Mouse (Mus musculus) adrenal gland, adult 2 months (tissue): ENCODE measurements around the gene Zfp672. TPM values are rescaled to one million over a fixed set of nuclear protein-coding genes. Genes with fewer than 3 reads are reported as not detected.
"Not testable (repeated sequence)": the region's sequence is repeated elsewhere in the genome, so short reads cannot be mapped to it uniquely, and the experiment has no call there.

ENCODE experiments used
- DNase-seq: peaks from one replicate; pipeline ENCODE4 v3.0.0; 2021
- long read RNA-seq: library from polyadenylated mRNA; stranded (forward); transcript quantifications from one replicate; pipeline ENCODE4 v2.0.0, GENCODE M21; 2021
- polyA plus RNA-seq: library from polyadenylated mRNA; depleted of rRNA; stranded (reverse); fragments of >200 nt; gene quantifications from 2 replicates; pipeline ENCODE4 v1.2.3, GENCODE M21; 2012; rRNA removed
- total RNA-seq, 2 experiments: library from RNA; stranded (reverse); gene quantifications; 2 replicates each; pipeline ENCODE4 v1.2.3; 2021

Zfp672 gene
- total RNA-seq (10 to 100 TPM; 43.6 to 51.2 TPM), polyA plus RNA-seq (59.3 and 59.9 TPM in 2 replicates)
- long read RNA-seq, partial matches to known transcripts = 2 of 25 reads
- long read RNA-seq, other reads (novel, unspliced or antisense) = 18 of 25 reads

DNA sequence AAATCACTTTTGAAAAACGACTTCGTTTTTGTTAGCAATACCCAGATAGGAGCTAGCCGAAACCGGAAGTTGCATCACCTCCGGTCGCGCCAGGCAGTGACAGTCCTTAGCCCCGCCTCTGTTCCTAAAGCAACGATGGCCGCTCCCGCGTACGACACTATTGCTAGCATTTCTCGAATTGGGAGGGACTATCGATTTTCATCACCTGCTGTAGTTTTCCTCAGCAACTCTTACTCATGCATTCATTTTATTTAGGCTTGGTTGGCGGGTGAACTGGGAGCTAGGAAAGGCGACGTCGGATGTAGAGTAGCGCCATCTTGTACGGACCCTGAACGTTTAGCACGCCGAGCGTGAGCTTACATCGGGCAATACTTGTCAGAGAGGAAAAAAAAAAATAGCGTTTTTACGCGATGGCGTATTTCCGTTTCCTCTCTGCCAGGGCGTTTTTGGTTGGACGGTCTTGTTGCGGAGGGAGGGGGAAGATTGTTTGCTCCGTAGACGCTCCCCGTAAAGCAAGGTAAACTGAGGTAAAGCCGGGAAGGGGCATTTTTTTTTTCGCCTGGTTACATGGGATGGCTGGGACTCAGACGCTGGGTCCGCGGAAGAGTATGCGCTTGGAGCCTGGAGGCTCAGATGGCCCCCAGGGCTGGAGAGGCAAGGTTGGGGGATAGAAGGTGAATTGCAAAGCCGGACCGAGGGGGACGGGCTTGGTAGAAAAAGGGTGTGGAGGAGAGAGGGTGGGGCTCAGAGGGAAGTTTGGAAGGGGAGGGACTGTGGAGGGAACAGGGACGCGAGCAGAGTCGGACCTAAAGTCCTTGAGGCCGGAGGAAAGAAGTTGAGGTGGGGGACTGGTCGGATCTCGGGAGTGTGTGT is at the start of gene Zfp672, which contains the start of gene Sh3bp5l:
Zfp672 (minus strand) TSS at position 64 of the 873 bp plus-strand sequence.
Sh3bp5l (plus strand) TSS at position 449 of the 873 bp plus-strand sequence.
- peak; percentile 92 for DNase-seq

GRCm38 (mm10) chr11:58379516-58379915 is 49.4 kb upstream of the Zfp672 start:
- DNase-seq = no peak

- no peak for DNase-seq
These were observed 48.7 kb upstream of the Zfp672 start, which contains the start of gene Lypd8 for GRCm38 (mm10) chr11:58378763-58379278. Gene Lypd8, plus strand, starts transcription at chr11:58379043.

GRCm38 (mm10) chr11:58377686-58378085 is 47.5 kb upstream of the Zfp672 start:
- no peak for DNase-seq

GRCm38 (mm10) chr11:58377273-58377672 is 47.1 kb upstream of the Zfp672 start:
- DNase-seq = no peak

DNA sequence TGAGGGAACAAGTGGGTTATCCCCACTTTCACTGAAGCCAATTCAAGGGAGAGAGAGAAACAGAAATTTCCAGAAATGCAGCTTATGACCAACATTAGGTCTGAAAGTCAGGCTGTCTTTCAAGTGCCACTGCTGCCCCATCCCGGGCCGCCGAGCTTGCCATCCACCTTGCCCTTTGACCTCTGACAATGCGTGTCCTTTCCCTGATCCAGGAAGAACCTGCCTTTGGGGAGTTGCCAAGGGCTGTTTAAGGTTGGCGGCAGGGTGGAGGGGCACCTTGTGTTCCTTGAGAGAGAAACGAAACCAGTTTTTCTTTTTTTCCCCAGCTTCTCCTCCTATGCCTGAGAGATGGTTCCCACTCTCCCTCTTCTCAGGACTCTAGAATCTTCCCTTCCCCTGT is 36.1 kb upstream of the Zfp672 start:
- not testable (repeated sequence) for DNase-seq

GRCm38 (mm10) chr11:58364454-58364853 is 34.3 kb upstream of the Zfp672 start:
- no peak for DNase-seq

DNA sequence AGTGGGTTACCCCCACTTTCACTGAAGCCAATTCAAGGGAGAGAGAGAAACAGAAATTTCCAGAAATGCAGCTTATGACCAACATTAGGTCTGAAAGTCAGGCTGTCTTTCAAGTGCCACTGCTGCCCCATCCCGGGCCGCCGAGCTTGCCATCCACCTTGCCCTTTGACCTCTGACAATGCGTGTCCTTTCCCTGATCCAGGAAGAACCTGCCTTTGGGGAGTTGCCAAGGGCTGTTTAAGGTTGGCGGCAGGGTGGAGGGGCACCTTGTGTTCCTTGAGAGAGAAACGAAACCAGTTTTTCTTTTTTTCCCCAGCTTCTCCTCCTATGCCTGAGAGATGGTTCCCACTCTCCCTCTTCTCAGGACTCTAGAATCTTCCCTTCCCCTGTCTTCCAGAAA is 32.4 kb upstream of the Zfp672 start:
- not testable (repeated sequence) for DNase-seq

GRCm38 (mm10) chr11:58357844-58358534 is 27.9 kb upstream of the Zfp672 start:
- DNase-seq = no peak

DNA sequence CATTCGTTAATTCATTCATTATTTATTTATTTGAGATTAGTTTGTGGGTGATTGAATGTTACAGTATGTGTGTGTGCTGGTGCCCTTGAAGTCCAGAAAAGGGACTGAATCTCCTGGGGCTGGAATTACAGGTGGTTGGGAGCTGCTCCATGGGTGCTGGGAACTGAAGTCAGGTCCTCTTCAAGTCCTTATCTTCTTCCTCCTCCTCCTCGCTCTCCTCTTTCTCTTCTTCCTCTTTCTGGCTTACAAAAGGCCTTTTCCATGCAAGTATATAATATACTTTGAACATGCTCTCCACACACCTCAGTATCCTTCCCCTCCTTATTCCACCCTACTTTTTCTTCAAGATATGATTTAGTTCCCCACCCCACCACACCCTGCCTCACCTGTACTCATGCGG is 26.9 kb upstream of the Zfp672 start:
- DNase-seq = no peak

DNA sequence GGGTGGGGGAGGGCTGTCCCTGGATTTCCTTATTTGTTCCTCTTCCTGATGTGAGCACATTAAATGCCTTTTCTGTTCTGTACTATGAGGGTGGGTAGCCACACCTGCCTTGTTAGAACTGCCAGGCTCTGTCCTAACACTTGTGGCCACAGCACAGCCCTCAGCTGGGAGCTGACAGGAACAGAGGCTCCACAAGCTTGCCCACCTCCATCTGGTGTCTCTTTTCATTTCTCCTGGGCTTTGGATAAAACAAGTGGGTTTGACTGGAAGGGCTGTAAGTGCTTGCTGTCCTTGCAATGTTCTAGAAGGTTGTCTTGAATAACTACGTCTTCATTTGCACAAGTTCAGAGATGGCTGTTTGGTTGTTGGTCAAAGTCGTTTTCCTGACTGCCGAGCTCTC is 24.8 kb upstream of the Zfp672 start:
- DNase-seq = no peak

DNA sequence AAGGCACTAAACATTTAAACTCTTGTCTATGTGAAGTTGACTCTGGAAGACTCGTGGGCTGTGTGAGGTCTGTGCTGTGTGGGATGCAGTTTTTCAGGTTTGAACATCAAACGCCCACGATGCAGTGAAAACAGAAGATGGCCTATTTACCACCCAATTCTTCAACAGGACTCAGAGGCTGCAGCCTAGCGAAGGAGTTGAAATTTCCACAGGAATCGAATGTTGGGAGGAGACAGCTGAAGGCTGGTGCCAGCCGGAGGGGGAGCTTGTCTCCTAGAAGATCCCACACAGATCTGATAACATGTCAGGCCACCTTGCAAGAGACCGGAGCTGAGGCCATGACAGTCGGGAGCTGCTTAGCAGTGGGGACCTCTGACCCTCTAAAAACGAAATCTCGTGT is 24.3 kb upstream of the Zfp672 start:
- DNase-seq = no peak

DNA sequence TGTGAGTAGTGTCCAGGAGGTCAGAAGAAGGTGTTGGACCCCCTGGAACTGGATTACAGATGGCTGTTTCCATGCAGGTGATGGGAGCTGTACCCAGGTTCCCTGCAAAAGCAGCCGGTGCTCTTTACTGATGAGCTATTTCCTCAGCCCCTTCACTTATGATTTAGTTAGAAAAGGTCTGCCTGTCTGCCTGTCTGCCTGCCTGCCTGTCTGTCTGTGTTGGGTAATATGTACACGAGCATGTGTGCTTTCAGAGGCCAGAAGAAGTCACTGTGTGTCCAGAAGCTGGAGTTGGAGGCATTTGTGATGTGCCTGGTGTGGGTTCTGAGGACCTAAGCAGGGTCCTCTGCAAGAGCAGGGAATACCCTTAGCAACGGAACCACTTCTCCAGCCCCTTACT is 23.6 kb upstream of the Zfp672 start:
- DNase-seq = no peak

- no peak for DNase-seq
These were observed 22.8 kb upstream of the Zfp672 start for GRCm38 (mm10) chr11:58352681-58353548.

GRCm38 (mm10) chr11:58351179-58351578 is 21.0 kb upstream of the Zfp672 start:
- no peak for DNase-seq

DNA sequence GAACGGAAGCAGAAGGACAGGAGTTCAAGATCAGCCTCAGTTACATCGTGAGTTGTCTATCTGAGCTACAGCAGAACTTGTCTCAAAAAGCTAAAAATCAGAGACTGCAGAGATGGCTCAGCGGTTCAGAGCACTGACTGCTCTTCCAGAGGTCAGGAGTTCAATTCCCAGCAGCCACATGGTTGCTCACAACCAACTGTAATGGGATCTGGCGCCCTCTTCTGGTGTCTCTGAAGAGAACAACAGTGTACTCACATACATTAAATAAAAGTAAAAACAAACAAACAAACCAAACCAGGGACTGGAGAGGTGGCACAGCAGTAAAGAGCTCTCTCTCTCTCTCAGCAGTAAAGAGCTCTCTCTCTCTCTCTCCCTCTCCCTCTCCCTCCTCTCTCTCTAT is 20.5 kb upstream of the Zfp672 start:
- no peak for DNase-seq

DNA sequence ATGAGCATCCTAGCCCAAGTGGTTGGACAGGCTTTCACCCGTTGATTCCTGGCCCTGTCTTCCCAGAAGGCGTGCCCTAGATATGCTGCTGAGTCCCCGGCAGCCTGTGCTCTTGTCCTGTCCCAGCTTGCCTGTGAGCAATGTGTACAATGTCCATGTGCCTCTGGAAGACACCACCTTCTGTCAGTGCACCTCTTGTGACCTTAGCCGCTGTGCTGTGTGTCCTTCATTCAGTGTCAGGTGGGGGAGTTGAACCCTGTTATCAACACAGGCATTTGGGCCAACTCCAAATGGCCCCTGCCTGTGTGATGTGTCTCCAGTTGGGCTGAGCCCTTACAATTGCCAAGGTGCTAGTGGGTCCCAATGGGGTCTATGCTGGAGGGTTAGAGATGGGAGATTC is 16.6 kb upstream of the Zfp672 start:
- DNase-seq = no peak

- peak; percentile 93 for DNase-seq
These were observed 4.6 kb upstream of the Zfp672 start for GRCm38 (mm10) chr11:58334746-58335145.

GRCm38 (mm10) chr11:58331546-58331945 is 1.4 kb upstream of the Zfp672 start:
- DNase-seq = no peak

- DNase-seq = no peak
These were observed 983 bp upstream of the Zfp672 start for GRCm38 (mm10) chr11:58331149-58331495.

DNA sequence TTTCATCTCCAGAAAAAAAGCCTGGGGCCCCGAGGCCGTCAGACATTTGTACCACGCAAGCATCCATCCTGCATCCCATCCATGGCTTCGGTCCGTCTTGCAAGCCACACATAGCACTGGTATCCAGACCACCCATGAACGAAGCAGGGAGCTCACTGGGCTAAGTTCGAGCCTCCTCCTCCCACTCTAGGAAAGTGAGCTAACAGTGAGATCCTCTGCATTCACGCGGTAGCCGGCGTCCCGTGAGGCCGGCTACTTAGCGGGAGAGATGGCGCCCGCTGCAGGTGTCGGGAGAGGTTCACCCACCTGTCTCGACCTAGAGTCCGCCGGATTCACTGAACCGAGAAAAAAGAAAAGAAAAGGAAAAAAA is 248 bp downstream of the Zfp672 start:
- no peak for DNase-seq

DNA sequence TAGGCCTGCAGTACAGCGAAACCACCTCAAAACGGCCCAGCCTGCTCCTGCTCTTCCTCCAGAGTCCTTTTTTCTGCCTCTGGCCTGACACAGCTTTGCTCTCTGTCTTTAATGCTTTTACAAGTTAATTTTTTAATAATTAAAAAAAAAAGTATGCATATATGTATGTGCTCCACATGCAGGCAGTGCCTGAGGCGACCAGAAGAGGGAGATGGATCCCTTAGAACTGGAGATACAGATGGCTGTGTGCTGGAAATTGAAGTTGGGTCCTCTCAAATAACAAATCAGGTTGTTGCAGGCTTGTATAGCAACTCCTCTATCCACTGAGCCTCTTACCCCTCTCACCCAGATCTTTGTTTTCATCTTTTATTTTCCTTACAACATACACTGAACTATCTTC is 3.4 kb downstream of the Zfp672 start:
- no peak for DNase-seq
